Mouse (Mus musculus) cerebellum, postnatal 14 days (tissue): ENCODE measurements around the gene Qrich2.
A peak's percentile ranks its signal among the peaks of the same experiment; 100 is the strongest.

Source experiments
- DNase-seq, 2 experiments: peaks; one replicate each; pipeline ENCODE4 v3.0.0; 2021; ENCODE audit warnings: mixed read lengths in 2 of 2

Qrich2 gene

GRCm38 (mm10) chr11:116443311-116443710 is 22.7 kb downstream of the Qrich2 start:
- no peak for DNase-seq

- no peak for DNase-seq
Observed at GRCm38 (mm10) chr11:116442867-116443177, 23.2 kb downstream of the Qrich2 start.

- DNase-seq: peak in 1 of 2 experiments; percentile 24
Observed at GRCm38 (mm10) chr11:116442129-116442866, 23.7 kb downstream of the Qrich2 start.

- DNase-seq: peak; percentile 56 to 69
Observed at GRCm38 (mm10) chr11:116440408-116441068, 25.5 kb downstream of the Qrich2 start.

- DNase-seq: no peak
Observed at GRCm38 (mm10) chr11:116439269-116440240, 26.5 kb downstream of the Qrich2 start.

GRCm38 (mm10) chr11:116437541-116437940 is 28.5 kb downstream of the Qrich2 start:
- DNase-seq: no peak

- no peak for DNase-seq
Observed at GRCm38 (mm10) chr11:116436725-116437331, 29.2 kb downstream of the Qrich2 start.

- DNase-seq: no peak
Observed at GRCm38 (mm10) chr11:116435992-116436724, 29.9 kb downstream of the Qrich2 start.

- DNase-seq: no peak
Observed at GRCm38 (mm10) chr11:116434967-116435752, 30.9 kb downstream of the Qrich2 start.

- DNase-seq: peak; percentile 69 to 73
Observed at GRCm38 (mm10) chr11:116434287-116434966, 31.6 kb downstream of the Qrich2 start.

- peak; percentile 99 for DNase-seq
Observed at GRCm38 (mm10) chr11:116433356-116434286, 32.4 kb downstream of the Qrich2 start, which contains the start of gene Ubald2. Ubald2 (plus strand) TSS chr11:116434094.

- no peak for DNase-seq
Observed at GRCm38 (mm10) chr11:116432593-116433355, 33.3 kb downstream of the Qrich2 start.

GRCm38 (mm10) chr11:116432127-116432526 is 33.9 kb downstream of the Qrich2 start:
- DNase-seq: no peak

- no peak for DNase-seq
Observed at GRCm38 (mm10) chr11:116431428-116432077, 34.5 kb downstream of the Qrich2 start.

GRCm38 (mm10) chr11:116430723-116431427 is 35.2 kb downstream of the Qrich2 start:
- DNase-seq: no peak

- no peak for DNase-seq
Observed at GRCm38 (mm10) chr11:116429862-116430613, 36.0 kb downstream of the Qrich2 start.
